Mouse (Mus musculus): Measurements from ENCODE around the gene Gm9821. TPM values are rescaled to one million over a fixed set of nuclear protein-coding genes. Genes with fewer than 3 reads are reported as not detected.
A peak's percentile ranks its signal among the peaks of the same experiment; 100 is the strongest.

Gene Gm9821
- polyA plus RNA-seq, 1 experiment from 2014 or later: 0.71 TPM

DNA sequence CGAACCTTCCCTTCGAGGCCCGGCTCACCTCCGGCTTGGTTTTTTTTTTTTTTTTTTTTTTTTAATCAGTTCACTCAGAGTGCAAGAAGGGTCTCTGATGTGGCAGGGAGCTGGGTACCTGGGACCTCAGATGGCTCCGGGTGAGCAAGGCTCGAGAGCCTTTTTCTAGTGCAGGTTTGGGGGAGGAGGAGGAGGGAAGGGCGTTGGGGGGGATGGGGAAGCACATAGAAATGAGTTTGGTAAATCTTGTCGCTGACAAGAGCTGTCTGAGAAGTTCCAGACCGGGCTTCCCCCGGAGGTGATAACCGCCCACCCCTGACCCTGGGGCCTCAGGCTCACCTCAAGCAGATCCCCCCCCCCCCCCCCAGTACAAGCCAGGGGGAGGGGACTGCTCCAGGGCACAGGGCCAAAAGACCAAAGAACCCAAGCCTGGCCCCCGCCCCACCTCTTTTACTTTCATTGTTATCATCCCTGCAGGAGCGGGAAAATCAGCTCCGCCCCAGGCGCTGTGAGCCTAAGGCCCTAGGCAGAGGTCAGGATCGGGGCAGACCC is 13.3 kb upstream of the Gm9821 start, which contains the start of gene Mdk:
TSS of gene Mdk (minus strand) at position 138 of the 552 bp plus-strand sequence.
- 2% methylated on average over 14 of the region's 16 CpGs for WGBS
- H3K27ac ChIP-seq (ENCODE audit: low read length): peak within 1 kb of the TSS; percentile 89
- peaks cover 19% of the 10 kb centered on the region for H3K36me3 ChIP-seq (ENCODE audit: insufficient read depth, low read length)
- H3K4me1 ChIP-seq (ENCODE audit: insufficient read depth, low read length): peaks cover 40% of the 10 kb centered on the region
- H3K27me3 ChIP-seq (ENCODE audit: insufficient read depth, low read length): no peaks in the 10 kb centered on the region
- H3K4me2 ChIP-seq (replicated peaks; ENCODE audit: low read depth, low read length): peak within 1 kb of the TSS; percentile 77
- H3K9me3 ChIP-seq (ENCODE audit: low read length): no peaks in the 10 kb centered on the region
- peak within 1 kb of the TSS; percentile 89 for H3K9ac ChIP-seq (replicated peaks; ENCODE audit: low read length)
- H3K4me3 ChIP-seq (ENCODE audit: low read length): peak within 1 kb of the TSS; percentile 82
- peak; percentile 0; the same call in 1 of the 2 replicates for ATAC-seq (ENCODE audit: low FRiP score, low TSS enrichment)

DNA sequence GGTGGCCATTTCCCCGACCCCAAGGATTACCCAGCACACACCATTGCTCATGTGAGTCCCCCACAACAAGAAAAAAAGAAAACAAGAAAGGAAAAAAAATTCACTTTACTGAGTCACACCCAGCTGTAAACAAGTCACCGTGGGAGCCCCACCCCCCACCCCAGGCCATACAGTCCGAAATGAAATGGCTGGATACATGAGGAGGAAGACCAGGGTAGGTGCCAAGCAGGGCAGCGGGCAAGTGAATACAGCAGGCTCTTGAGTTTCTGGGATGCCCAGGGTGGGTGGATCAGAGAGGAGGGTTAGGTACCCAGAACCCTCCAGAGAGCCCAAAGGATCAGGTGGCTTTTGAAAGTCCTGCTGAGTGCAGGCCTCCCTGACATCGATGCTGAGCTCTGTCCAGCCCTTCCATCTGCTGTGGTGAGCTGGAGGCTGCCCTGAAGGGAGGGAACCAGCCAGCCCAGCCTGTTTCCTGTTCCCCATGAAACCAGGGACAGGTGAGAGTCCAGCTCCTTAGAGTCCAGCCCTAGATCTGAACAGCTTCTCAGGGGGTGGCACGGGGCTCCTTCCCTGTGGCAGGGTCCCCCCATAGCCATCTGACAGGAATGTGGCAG is 12.7 kb upstream of the Gm9821 start:
- 16% methylated on average over 6 of the region's 6 CpGs for WGBS
- peaks cover 40% of the 10 kb centered on the region for H3K4me1 ChIP-seq (ENCODE audit: insufficient read depth, low read length)
- ATAC-seq (ENCODE audit: low FRiP score, low TSS enrichment): 0 out of 2 replicates have a peak, but pooled peaks have one; percentile 7
- H3K27ac ChIP-seq (ENCODE audit: low read length): peak overlapping the region; percentile 89
- H3K27me3 ChIP-seq (ENCODE audit: insufficient read depth, low read length): no peaks in the 10 kb centered on the region
- no peak overlapping the region for H3K4me3 ChIP-seq (ENCODE audit: low read length)
- 0 out of 2 replicates have a peak overlapping the region, but pooled peaks have one; percentile 31 for H3K9ac ChIP-seq (replicated peaks; ENCODE audit: low read length)
- peak overlapping the region; percentile 77; the same call in 1 of the 2 replicates for H3K4me2 ChIP-seq (replicated peaks; ENCODE audit: low read depth, low read length)
- no peaks in the 10 kb centered on the region for H3K9me3 ChIP-seq (ENCODE audit: low read length)
- peaks cover 26% of the 10 kb centered on the region for H3K36me3 ChIP-seq (ENCODE audit: insufficient read depth, low read length)

GRCm38 (mm10) chr2:91933471-91933870 is 12.0 kb upstream of the Gm9821 start:
- Histone ChIP-seq H3K27me3 (ENCODE audit: insufficient read depth, low read length) (no peaks in the 10 kb centered on the region), H3K9ac (replicated peaks; ENCODE audit: low read length) (0 out of 2 replicates have a peak overlapping the region, but pooled peaks have one; percentile 31), H3K4me1 (ENCODE audit: insufficient read depth, low read length) (peaks cover 40% of the 10 kb centered on the region), H3K4me3 (ENCODE audit: low read length) (no peak overlapping the region), H3K9me3 (ENCODE audit: low read length) (no peaks in the 10 kb centered on the region), H3K36me3 (ENCODE audit: insufficient read depth, low read length) (peaks cover 32% of the 10 kb centered on the region), H3K4me2 (replicated peaks; ENCODE audit: low read depth, low read length) (no peak overlapping the region), H3K27ac (ENCODE audit: low read length) (peak overlapping the region; percentile 70)
- ATAC-seq (ENCODE audit: low FRiP score, low TSS enrichment): no peak
- 27% methylated on average over 9 of the region's 9 CpGs for WGBS

GRCm38 (mm10) chr2:91934016-91934415 is 11.5 kb upstream of the Gm9821 start:
- Histone ChIP-seq H3K9ac (replicated peaks; ENCODE audit: low read length) (0 out of 2 replicates have a peak overlapping the region, but pooled peaks have one; percentile 14), H3K4me1 (ENCODE audit: insufficient read depth, low read length) (peaks cover 40% of the 10 kb centered on the region), H3K36me3 (ENCODE audit: insufficient read depth, low read length) (peaks cover 37% of the 10 kb centered on the region), H3K9me3 (ENCODE audit: low read length) (no peaks in the 10 kb centered on the region), H3K27me3 (ENCODE audit: insufficient read depth, low read length) (no peaks in the 10 kb centered on the region), H3K4me2 (replicated peaks; ENCODE audit: low read depth, low read length) (no peak overlapping the region), H3K27ac (ENCODE audit: low read length) (no peak overlapping the region; the same call in 1 of the 2 replicates), H3K4me3 (ENCODE audit: low read length) (no peak overlapping the region)
- no peak for ATAC-seq (ENCODE audit: low FRiP score, low TSS enrichment)
- 27% methylated on average over 8 of the region's 8 CpGs for WGBS

DNA sequence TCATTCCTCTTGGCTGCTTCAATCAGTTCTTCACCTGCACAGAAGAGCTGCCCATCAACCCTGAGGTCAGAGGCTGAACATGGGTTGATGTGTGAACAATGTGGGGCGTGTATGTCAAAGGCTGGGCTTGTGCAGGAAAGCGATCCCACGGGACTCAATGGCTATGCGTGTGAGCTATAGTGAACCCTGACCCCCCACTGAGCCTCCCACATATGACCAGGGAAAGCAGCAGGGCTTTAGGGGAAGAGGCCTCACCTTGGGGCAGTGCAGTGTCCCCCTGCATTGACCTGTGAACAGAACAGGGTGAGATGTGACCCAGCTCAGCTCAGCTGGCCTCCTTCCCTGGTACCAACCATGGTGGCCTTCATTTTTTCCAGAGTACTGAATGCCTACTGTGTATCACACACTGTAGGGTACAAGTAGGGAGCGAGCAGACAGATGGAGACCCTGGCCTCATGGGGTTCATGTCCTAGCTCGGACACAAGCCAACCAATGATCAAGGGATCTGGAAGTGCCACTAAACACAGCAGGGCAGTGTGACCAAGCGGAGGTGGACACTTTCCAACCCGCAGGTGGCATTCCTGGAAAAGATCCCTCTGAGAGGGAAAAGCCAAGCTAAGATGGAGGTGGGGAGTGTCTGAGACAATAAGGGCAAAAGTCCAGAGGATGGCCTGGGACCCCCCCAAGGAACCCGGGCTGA is 10.5 kb upstream of the Gm9821 start:
- Histone ChIP-seq H3K4me2 (replicated peaks; ENCODE audit: low read depth, low read length) (no peak overlapping the region), H3K36me3 (ENCODE audit: insufficient read depth, low read length) (peaks cover 45% of the 10 kb centered on the region), H3K9me3 (ENCODE audit: low read length) (no peaks in the 10 kb centered on the region), H3K27me3 (ENCODE audit: insufficient read depth, low read length) (no peaks in the 10 kb centered on the region), H3K4me1 (ENCODE audit: insufficient read depth, low read length) (peaks cover 34% of the 10 kb centered on the region), H3K27ac (ENCODE audit: low read length) (no peak overlapping the region), H3K9ac (replicated peaks; ENCODE audit: low read length) (no peak overlapping the region), H3K4me3 (ENCODE audit: low read length) (no peak overlapping the region)
- no peak for ATAC-seq (ENCODE audit: low FRiP score, low TSS enrichment)
- 79% methylated on average over 9 of the region's 9 CpGs for WGBS

DNA sequence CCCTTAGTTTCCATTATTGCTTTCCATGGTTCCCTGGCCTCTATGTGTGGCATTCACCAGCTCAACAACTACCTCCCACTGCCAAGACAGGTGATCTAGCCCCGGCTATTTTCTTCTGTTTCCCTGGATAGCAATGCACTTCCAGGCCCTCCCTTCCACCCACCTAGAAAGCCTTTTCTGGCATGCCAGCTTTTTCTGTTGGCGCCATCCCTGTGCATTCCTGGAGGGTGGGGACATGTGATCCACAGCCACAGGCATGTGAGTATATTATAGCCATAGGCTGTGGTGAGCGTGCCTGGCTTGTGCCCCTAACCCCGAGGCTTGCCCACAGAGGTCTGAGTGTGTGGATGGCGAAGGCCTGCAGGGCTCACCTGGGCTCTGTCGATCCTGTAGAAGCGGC is 9.3 kb upstream of the Gm9821 start:
- peaks cover 28% of the 10 kb centered on the region for H3K4me1 ChIP-seq (ENCODE audit: insufficient read depth, low read length)
- H3K9ac ChIP-seq (replicated peaks; ENCODE audit: low read length): no peak overlapping the region
- H3K4me3 ChIP-seq (ENCODE audit: low read length): no peak overlapping the region
- no peaks in the 10 kb centered on the region for H3K9me3 ChIP-seq (ENCODE audit: low read length)
- no peak overlapping the region for H3K27ac ChIP-seq (ENCODE audit: low read length)
- ATAC-seq (ENCODE audit: low FRiP score, low TSS enrichment): no peak
- peaks cover 52% of the 10 kb centered on the region for H3K36me3 ChIP-seq (ENCODE audit: insufficient read depth, low read length)
- 91% methylated on average over 7 of the region's 7 CpGs for WGBS
- no peaks in the 10 kb centered on the region for H3K27me3 ChIP-seq (ENCODE audit: insufficient read depth, low read length)
- no peak overlapping the region for H3K4me2 ChIP-seq (replicated peaks; ENCODE audit: low read depth, low read length)

- H3K27ac ChIP-seq (ENCODE audit: low read length): no peak overlapping the region
- 0 out of 2 replicates have a peak, but pooled peaks cover 8% of the 10 kb centered on the region for H3K4me1 ChIP-seq (ENCODE audit: insufficient read depth, low read length)
- WGBS: 80% methylated on average over 15 of the region's 15 CpGs
- no peak for ATAC-seq (ENCODE audit: low FRiP score, low TSS enrichment)
- no peak overlapping the region for H3K4me2 ChIP-seq (replicated peaks; ENCODE audit: low read depth, low read length)
- no peak overlapping the region for H3K4me3 ChIP-seq (ENCODE audit: low read length)
- peaks cover 53% of the 10 kb centered on the region for H3K36me3 ChIP-seq (ENCODE audit: insufficient read depth, low read length)
- no peaks in the 10 kb centered on the region for H3K27me3 ChIP-seq (ENCODE audit: insufficient read depth, low read length)
- no peaks in the 10 kb centered on the region for H3K9me3 ChIP-seq (ENCODE audit: low read length)
- no peak overlapping the region for H3K9ac ChIP-seq (replicated peaks; ENCODE audit: low read length)
Observed at GRCm38 (mm10) chr2:91939303-91939935, 6.1 kb upstream of the Gm9821 start.

DNA sequence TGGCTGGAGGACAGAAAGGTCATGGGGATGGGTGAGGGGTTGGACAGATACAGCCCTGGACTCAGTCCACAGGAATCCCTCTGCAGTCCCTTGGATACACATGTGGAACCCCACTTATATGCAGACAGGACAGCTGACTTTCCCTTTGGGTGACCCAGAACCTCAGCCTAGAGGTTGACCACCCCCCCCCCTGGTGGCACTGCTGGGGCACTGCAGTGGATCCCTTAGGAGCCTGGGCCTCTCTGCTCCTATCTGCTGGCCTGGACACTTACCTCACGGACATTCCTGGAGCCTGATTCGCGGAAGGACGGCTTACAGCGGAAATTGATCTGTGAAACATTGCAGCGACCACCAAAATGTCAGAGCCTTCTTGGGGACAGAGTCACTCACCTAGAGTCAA is 3.1 kb upstream of the Gm9821 start:
- no peaks in the 10 kb centered on the region for H3K9me3 ChIP-seq (ENCODE audit: low read length)
- no peaks in the 10 kb centered on the region for H3K27me3 ChIP-seq (ENCODE audit: insufficient read depth, low read length)
- peaks cover 35% of the 10 kb centered on the region for H3K36me3 ChIP-seq (ENCODE audit: insufficient read depth, low read length)
- H3K4me1 ChIP-seq (ENCODE audit: insufficient read depth, low read length): peaks cover 24% of the 10 kb centered on the region
- H3K9ac ChIP-seq (replicated peaks; ENCODE audit: low read length): no peak overlapping the region
- 64% methylated on average over 6 of the region's 6 CpGs for WGBS
- no peak overlapping the region for H3K4me3 ChIP-seq (ENCODE audit: low read length)
- no peak overlapping the region for H3K27ac ChIP-seq (ENCODE audit: low read length)
- H3K4me2 ChIP-seq (replicated peaks; ENCODE audit: low read depth, low read length): no peak overlapping the region
- no peak for ATAC-seq (ENCODE audit: low FRiP score, low TSS enrichment)

DNA sequence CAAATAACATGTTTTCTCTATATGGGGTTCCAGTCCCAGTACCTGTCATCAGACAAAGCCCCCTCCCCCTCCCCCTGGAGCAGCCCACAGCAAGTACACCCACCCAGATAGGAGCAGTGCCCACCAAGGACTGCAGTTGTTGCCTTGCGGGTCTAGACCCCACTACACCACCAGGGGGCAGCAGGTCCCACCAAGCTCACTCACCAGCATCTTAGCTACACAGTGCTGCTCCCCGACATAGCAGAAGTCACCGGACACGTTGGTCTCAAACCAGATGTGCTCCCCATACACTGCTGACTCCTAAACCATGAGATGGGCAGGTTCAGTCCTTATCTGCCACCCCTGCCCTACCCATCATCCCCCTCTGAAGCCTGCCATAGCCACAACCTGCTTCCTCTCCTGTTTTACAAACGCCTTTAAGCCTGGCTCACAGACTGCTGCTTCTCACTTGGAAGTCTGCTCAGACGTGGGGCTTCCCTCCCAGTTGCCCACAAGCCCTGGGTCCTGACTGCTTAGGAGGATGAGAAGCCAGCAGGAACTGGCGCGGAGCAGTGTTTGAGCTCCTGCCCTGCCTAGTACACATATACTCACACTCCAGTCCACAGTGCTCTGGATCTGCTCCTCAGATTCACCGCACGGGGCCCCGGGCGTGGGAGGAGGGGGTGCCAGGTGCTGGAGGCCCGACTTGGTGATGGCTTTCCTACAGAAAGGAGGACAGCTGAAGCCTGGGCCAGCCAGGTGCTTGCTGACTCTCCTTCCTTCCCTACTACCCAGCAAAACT is 1.1 kb upstream of the Gm9821 start:
- WGBS: 42% methylated on average over 13 of the region's 13 CpGs
- Histone ChIP-seq H3K4me2 (replicated peaks; ENCODE audit: low read depth, low read length) (no peak overlapping the region), H3K4me3 (ENCODE audit: low read length) (no peak overlapping the region), H3K27me3 (ENCODE audit: insufficient read depth, low read length) (no peaks in the 10 kb centered on the region), H3K36me3 (ENCODE audit: insufficient read depth, low read length) (peaks cover 15% of the 10 kb centered on the region), H3K4me1 (ENCODE audit: insufficient read depth, low read length) (peaks cover 44% of the 10 kb centered on the region), H3K9me3 (ENCODE audit: low read length) (no peaks in the 10 kb centered on the region), H3K27ac (ENCODE audit: low read length) (no peak overlapping the region), H3K9ac (replicated peaks; ENCODE audit: low read length) (no peak overlapping the region)
- ATAC-seq (ENCODE audit: low FRiP score, low TSS enrichment): peak; percentile 62
